Mouse (Mus musculus) gastrocnemius, adult 8-10 months (tissue): Measurements from ENCODE around the gene Gadd45gip1. TPM values are rescaled to one million over a fixed set of nuclear protein-coding genes. Genes with fewer than 3 reads are reported as not detected.

Experiments
- DNase-seq, 2 experiments: peaks; one replicate each; pipeline ENCODE4 v3.0.0; 2022; ENCODE audit warnings: low spot score in 2 of 2
- total RNA-seq, 4 experiments: library from RNA; stranded (reverse); gene quantifications; 2 replicates each; pipeline ENCODE4 v1.2.4; 2022

The Gadd45gip1 gene
- 10 to 100 TPM; 18.6 to 23.2 (median 20.8) TPM for total RNA-seq

DNA sequence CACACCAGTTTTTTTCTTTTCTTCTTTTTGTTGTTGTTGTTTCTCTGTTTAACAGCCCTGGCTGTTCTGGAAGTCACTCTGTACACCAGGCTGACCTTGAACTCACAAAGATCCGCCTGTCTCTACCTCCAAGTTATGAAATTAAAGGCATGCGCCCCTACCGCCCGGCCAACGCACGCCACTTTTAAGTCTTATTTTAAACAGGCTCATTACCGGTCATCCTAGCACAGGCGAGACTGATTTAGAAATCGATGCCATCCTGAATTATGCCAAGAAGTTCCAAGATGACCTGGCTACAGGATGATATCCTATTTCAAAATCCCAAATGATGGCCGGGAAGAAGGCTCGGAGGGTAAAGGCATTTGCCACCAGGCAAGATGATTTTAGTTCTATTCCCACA, at the start of gene Gadd45gip1:
Gadd45gip1 (plus strand) TSS at position 33 of the 400 bp plus-strand sequence.
- DNase-seq = peak; percentile 33 to 67

- no peak for DNase-seq
These were observed 49.4 kb upstream of the Gadd45gip1 start for GRCm38 (mm10) chr8:84781686-84782505.

GRCm38 (mm10) chr8:84782680-84783079, 48.6 kb upstream of the Gadd45gip1 start:
- DNase-seq = no peak

GRCm38 (mm10) chr8:84783198-84783918, 48.0 kb upstream of the Gadd45gip1 start:
- DNase-seq = no peak

DNA sequence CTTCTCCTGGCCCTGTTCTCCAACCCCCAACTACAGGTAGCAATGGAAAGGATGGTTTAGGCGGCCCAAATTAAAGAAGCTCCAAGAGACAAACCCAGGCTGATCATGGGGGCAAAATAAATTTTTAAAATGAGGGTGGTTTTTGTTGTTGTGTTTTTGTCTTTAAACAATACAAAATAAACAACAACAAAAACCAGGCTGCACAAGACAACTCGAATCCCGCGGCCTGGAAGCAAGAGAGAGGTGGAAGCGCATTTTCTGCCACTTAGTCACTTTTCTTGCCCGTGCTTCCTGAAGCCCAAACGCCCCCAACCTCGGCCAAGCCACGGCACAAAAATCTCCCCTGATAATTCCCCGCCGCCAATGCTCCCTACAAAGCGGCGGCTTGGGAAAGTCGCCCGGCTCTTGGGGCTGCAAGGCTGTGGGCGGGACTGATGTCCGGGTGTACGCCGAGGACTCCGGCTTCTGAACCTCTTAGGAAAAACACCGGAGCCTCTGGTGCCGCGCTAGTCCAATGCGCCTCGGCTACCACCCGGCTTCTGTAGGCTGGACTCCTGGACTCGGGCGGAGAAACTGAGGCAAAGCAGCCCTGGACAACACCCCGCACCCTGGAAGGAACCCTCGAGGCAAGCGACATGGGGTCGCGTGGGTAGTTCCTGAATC, 47.3 kb upstream of the Gadd45gip1 start:
- DNase-seq = no peak

DNA sequence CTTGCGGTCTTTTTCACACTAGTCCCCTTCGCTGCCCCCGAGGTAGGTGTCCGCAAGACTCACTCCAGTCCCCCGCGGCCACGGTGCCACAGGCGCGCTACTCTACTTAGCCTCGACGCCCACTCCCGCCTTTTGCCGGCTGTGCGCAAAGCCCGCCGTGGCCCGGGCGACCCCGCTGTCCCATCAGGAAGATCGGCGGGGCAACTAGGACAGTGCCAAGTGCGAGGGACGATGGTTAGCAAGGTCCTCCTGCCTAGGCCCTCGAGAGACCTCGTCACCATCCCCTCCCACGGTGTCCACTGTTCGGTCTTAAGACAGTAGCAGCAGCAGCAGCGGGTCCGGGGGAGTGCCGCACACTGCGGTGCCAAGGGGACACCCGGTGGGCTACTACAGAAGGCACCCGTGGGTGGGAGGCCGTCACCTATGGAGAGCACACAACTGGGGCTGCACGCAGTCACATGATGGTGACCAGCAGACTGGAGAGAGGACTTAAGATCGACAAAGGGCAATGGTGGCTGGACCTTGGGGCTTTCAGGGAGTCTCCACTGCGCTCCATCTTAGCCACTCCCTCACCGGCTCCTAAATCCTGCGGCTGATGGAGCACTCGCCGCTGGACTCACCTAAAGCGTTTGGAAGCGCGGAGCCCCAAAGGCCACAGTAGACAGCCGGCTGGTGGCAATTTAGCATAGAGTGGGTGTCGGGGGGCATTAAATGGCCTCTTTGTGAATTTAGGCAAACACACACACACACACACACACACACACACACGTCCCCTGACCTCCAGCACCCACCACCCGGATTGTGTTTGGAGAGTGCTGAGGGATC, 46.4 kb upstream of the Gadd45gip1 start:
- no peak for DNase-seq

DNA sequence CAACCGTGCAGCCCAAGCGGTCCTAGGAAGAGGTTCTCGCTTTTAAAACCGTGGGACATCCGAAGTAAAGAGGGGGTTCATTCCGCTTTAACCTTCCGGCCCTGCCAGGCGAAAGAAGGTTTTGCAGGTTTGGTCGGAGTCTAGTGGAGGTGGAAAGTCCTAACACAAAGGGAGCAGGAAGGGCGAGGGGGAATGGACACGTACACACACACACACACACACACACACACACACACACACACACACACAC, 45.9 kb upstream of the Gadd45gip1 start:
- no peak for DNase-seq

- DNase-seq = peak; percentile 63 to 71
These were observed 45.3 kb upstream of the Gadd45gip1 start for GRCm38 (mm10) chr8:84785756-84786677.

DNA sequence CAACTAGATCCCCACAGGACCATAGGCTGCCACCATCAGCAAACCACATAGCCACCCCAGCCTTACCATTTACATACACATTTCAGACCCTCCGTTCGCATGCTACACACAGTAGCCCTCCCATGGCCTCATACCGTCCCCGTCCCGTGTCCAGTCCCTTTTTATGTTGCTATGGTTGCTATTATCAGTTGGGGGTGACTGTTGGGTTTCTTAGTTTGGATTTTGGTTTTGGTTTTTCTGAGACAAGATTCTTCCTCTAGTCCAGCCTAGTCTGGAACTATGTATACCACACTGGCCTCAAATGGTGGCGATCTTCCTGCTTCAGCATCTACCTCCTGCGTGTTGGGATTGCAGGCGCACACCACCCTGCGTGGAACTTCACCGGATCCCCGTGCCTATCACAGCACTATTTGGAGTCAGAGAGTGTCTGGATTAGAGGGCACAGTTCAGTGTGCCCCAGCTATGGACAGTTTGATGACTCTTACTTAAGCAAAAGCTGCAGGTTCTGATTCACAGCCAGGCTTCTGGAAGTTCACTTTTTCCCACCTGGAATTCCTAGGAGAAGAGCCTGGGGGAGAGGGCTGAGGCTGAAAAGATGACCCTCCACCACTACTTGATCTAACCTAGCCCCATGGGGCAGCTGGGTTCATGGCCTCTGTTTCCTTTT, 44.4 kb upstream of the Gadd45gip1 start:
- no peak for DNase-seq

DNA sequence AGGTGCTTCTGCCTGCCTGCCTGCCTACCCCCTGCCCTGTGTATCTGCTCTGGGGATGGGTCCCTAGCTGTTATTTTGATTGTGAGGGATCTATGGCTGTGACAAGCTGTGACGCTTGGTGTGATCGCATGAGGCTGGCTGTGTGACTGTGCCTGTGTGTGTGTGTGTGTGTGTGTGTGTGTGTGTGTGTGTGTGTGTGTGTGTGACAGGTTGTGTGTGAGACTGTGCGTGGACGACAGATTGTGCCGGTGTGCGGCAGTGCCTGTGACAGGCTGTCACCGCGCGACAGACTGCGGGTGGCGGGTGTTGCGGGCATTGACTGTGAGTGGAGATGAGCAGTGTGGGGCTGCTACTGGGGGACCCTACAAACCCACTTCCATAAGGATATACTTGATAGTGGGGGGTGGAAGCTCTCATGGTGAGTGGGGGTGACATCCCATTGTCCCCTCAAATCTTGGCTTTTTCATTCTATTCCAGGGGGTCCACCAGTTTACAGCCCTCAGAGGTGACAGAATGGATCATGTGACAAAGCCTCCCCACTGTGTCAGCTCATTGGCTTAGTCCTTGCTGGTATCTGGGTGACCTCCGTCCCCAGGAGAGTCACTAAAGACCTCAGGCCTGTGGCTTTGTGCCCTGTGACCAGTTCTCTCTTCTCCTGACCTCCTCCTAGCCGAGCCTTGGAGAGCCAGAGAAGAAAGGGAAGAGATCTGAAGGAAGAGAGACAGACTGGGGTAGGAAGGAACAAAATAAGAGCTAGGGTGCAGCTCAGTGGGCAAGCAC, 43.6 kb upstream of the Gadd45gip1 start:
- no peak for DNase-seq

DNA sequence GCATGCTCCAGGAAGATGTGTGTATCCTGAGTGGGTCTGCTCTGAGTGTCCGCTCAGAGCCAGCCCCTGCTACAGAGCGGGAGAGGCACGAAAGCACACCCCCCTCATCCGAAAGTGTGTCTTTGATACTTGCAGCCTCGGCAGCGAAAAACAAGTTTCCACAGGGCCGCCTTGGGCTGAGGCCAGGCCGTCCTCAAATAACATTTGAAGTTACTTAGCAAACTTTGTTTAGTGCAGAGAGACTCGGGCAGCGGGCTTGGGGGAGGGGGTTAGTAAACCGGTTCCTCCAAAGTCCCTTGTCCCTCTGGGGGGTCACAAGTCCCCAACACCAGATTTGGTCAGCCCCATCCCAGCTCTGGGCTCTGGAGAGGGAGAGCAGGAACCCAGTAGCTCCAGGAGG, 42.4 kb upstream of the Gadd45gip1 start:
- DNase-seq = peak; percentile 80 to 86

GRCm38 (mm10) chr8:84789345-84789744, 42.0 kb upstream of the Gadd45gip1 start:
- no peak for DNase-seq

GRCm38 (mm10) chr8:84789855-84790486, 41.4 kb upstream of the Gadd45gip1 start:
- DNase-seq = peak; percentile 74 to 86

DNA sequence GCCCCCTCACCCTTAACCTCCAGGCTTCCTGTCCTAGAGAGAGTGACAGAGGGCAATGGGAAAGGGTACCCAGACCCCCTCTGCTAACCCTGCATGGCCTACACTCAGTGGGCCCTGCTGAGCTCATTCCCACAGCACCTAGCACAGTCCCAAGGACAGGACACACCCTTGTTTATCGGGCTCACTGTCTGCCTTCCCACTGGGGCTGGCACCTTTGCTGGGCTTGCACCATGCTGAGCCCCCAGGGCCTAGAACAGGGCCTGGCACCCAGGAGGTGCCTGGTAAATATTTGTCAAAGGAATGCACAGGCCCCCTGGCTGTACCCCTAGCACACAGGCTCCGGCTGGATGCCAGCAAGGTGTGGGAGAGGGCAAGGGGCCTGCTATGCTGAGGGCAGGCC, 40.8 kb upstream of the Gadd45gip1 start:
- no peak for DNase-seq

DNA sequence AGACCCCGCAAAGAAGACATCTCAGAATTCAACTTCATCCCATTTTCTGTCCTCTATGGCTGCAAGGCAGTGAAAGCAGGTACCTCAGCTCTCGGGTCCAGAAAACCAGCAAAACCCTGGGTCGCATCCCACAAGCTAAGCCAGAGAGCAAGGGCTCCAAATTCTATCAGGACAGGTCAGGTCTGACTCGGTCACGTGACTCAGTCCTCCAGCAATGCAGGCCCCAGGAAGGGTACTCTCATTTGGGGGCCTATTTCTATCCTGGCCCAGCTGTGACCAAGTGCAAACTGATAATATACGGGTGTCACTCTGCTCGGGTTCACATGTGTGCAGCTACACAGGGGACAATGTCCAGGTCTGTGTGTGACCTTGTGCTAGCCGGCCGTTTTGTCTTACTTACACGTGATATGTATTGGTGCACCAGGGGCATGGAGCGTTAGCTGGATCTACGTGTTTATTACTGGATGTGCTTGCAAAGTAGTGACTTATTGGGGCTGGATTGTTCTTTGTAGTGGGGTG, 38.8 kb upstream of the Gadd45gip1 start:
- DNase-seq = no peak

DNA sequence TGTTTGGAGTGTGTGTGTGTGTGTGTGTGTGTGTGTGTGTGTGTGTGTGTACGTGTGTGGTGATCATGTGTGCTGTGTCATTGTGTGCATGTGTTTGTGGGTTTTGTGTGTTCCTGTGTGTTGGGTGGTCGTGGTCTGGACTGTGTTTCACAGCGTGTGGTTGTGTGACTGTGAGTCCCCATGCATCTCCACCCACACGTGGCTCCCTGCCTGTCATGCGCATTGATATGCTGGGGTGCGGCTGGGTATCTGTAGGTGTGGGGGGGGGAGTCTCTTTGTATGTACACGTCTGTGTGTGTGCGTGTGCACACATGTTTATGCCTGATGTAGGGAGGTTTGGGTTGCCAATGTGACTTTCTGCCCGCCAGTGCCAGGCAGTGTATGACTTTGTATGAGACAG, 38.2 kb upstream of the Gadd45gip1 start:
- DNase-seq = no peak

DNA sequence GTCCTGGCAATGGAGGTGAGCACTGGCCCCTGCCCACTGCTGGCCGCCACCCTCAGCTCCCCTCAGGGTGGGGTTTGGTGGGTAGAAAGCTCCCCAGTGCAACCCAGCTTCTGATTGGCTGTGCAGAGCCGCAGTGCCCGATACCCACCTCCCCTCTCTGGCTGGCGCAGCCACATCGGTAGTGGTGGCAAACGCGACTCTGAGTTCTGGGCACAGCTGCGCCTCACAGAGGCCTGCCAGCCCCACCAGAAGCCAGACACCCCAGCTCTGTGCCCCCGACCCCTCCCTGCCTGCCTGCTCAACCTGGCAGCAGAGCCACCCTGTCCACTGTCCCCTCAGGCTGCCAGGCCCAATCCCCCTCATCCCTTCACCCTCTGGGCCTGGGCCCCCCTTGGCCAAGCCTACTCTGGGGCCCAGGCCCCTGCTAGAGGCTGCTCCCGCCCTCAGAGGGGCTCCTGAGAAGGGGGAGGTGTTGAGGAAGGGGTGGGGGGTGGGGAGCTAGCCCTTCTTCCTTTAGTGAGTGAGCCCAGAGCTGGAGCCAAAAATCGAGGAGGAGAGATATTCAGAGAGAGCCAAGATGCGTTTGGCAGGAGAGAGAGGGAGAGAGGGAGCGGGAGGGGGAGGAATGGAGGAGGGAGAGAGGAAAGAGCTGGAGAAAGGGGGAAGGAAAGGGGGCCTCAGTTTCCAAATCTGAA, 37.4 kb upstream of the Gadd45gip1 start:
- DNase-seq = peak in 1 of 2 experiments; percentile 73

GRCm38 (mm10) chr8:84794486-84794885, 36.8 kb upstream of the Gadd45gip1 start:
- peak in 1 of 2 experiments; percentile 27 for DNase-seq
